Comparison of ENCODE assay signal across 13 mouse cellular contexts in the genomic region with DNA sequence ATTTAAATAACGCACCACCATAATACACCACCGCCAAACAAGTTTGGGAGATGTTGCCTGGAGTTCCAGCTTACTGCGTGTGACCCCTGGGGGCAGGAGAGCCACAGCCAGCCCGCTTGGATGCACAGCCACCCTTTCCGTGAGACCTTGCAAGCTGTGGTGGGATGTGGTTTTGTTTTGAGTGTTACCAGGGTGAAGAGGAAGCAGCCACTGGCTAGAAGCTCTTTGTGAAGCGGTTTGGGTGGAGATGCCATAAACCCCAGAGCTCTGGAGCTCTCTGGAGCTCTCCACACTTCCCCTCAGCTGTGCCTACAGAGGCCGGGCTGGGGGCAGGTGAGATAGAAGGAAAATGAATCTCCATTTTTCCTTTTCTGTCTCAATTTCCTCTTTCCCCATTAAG. TPM values are rescaled to one million over a fixed set of nuclear protein-coding genes. Genes with fewer than 3 reads are reported as not detected.
DNase-seq lines count a peak whose midpoint lies in the region; ATAC-seq lines count a peak whose summit lies in the region.
"Had no signal": no experiment of that assay in that cellular context is flagged by ENCODE, and none has a peak within 500 bp of the region (broad histone marks: within the 10 kb centered on the region; RNA-seq: fewer than 3 reads in every experiment).

No protein-coding gene starts in this region.

- peak; percentile 90 for ATAC-seq in common myeloid progenitor, adult 5-6 weeks (replicated peaks; ENCODE audit: low read depth, poor library complexity, severe bottlenecking)
- peak; percentile 37; the same call in 1 of the 2 replicates for ATAC-seq in monocyte, adult 5-6 weeks (replicated peaks; ENCODE audit: insufficient number of reproducible peaks, low FRiP score, low TSS enrichment, poor library complexity, severe bottlenecking)
- ATAC-seq: forebrain, embryonic 15.5 days; midbrain, embryonic 16.5 days had no signal

- DNase-seq in heart, adult 11 months = peak; percentile 95
- DNase-seq in heart, postnatal 25 days (ENCODE audit: low spot score) = no peak
- DNase-seq in 416B (ENCODE audit: low read depth) = peak; percentile 11
- DNase-seq in urinary bladder, postnatal 10 days (ENCODE audit: low spot score) = no peak
- no peak for DNase-seq in layer of hippocampus, adult 8-10 months (ENCODE audit: low spot score in 2 of 2)
- DNase-seq in frontal cortex, postnatal 10 days (ENCODE audit: low spot score in 2 of 2) = no peak
- DNase-seq: cerebellum, adult 9-10 months; gastrocnemius, postnatal 25 days; heart, postnatal 10 days had no signal

- intact Hi-C loops in heart, postnatal 25 days (cut with DNase I) = no loop called here

RNA-seq across cellular contexts. Expression of gene Vrk1, which starts 38.8 kb away (rescaled TPM):
- total RNA-seq in heart, postnatal 25 days (2021) = 1 to 10 TPM; 7.5 to 8.6 TPM
- 152 and 167 TPM in 2 replicates for total RNA-seq in common myeloid progenitor, adult 5-6 weeks (2017)
- total RNA-seq in monocyte, adult 5-6 weeks (2017) = 66.1 to 119 TPM (median 109 TPM) in 3 replicates
- total RNA-seq in layer of hippocampus, adult 8-10 months (2022) = 10 to 100 TPM; 15.5 to 21.1 (median 17.4) TPM

Comparison
In these comparisons a context has a peak if more than half of its experiments do, and no peak if none do; other contexts are left out.
1. DNase-seq: peak in heart, adult 11 months (single experiment) and 416B (single experiment); none in heart, postnatal 25 days (single experiment), urinary bladder, postnatal 10 days (single experiment), layer of hippocampus, adult 8-10 months (0 of 2) and frontal cortex, postnatal 10 days (0 of 2).